8 mouse cellular contexts compared by ENCODE assay signal in the genomic region with DNA sequence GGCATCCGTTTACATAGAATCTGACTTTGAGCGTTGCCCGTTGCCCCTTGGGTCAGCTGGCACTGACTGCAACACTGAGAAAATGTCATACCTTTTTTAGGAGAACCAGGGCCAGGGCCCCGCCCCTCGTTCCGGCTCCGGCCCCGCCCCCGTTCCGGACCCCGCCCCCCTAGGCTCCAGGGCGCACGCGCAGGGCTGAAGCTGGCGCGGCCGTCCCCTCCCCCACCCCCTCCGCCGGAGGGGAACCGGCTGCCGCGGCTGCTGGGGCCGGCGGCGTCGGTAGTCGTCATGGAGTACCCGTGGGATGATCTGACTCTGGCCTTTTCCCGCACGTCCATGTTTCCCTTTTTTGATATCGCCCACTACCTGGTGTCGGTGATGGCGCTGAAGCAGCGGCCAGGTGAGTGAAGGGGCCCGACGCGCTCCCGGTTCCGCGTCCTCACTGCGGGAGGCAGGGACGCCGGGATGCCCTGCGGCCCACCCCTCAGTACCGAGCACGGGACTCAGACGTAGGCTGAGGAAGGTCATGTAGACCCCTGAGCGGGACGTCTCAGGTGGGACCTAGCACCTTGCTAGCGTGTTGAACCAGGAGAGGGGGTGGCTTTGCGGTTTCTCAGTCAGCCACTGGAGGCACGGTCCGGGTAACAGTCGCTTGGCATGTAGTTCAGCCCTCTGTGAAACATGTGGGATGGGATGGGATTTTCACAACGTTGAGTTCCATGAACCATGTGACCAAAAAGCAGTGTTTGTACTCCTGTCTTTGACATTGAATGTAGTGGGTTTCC. TPM values are rescaled to one million over a fixed set of nuclear protein-coding genes. Genes with fewer than 3 reads are reported as not detected.
DNase-seq lines count a peak whose midpoint lies in the region; ATAC-seq and TF ChIP-seq lines count a peak whose summit lies in the region.

A gene (plus strand): TSS at position 225 of the 785 bp plus-strand sequence.

- peak within 1 kb of the TSS; percentile 60 for H3K27ac ChIP-seq in embryonic facial prominence, embryonic 13.5 days
- peak within 1 kb of the TSS; percentile 82 for H3K27ac ChIP-seq in liver, adult 2 months (replicated peaks; ENCODE audit: insufficient read depth, low read depth, low read length)

- peaks cover 6% of the 10 kb centered on the region; the same call in 1 of the 2 replicates for H3K4me1 ChIP-seq in embryonic facial prominence, embryonic 13.5 days
- peaks cover 17% of the 10 kb centered on the region for H3K4me1 ChIP-seq in liver, adult 2 months (ENCODE audit: control insufficient read depth, insufficient read depth, low read length)

- H3K79me2 ChIP-seq in liver, adult 2 months (ENCODE audit: control insufficient read depth, insufficient read depth, low read length) = peaks cover 13% of the 10 kb centered on the region; the same call in 1 of the 2 replicates

- no peaks in the 10 kb centered on the region for H3K9me3 ChIP-seq in embryonic facial prominence, embryonic 13.5 days

- peak; percentile 86 for ATAC-seq in embryonic facial prominence, embryonic 13.5 days (ENCODE audit: insufficient number of reproducible peaks, insufficient read depth, low FRiP score, low TSS enrichment, low read depth)
- ATAC-seq in monocyte, adult 5-6 weeks (replicated peaks; ENCODE audit: insufficient number of reproducible peaks, low FRiP score, low TSS enrichment, poor library complexity, severe bottlenecking) = peak; percentile 67

- DNase-seq in 416B (ENCODE audit: low read depth) = peak; percentile 66
- DNase-seq in adrenal gland, postnatal 4 days (ENCODE audit: low spot score in 2 of 2) = peak; percentile 58 to 68
- DNase-seq in heart, adult 8-10 months (ENCODE audit: low spot score) = peak; percentile 31
- DNase-seq in kidney, adult 9 months = peak; percentile 73
- peak; percentile 88 for DNase-seq in liver, adult 2 months (ENCODE audit: extremely low read depth, low read depth, low spot score)
- DNase-seq in spleen, postnatal 36 days (ENCODE audit: low spot score in 2 of 2) = peak; percentile 57 to 61

- peak within 1 kb of the TSS; percentile 85 for H3K9ac ChIP-seq in embryonic facial prominence, embryonic 13.5 days
- H3K9ac ChIP-seq in liver, adult 2 months (ENCODE audit: low read depth, low read length) = peak within 1 kb of the TSS; percentile 86

- under 1% methylated on average over 53 of the region's 55 CpGs for WGBS in embryonic facial prominence, embryonic 13.5 days
- under 1% methylated on average over 55 of the region's 55 CpGs for WGBS in liver, adult 2 months

- H3K4me3 ChIP-seq in embryonic facial prominence, embryonic 13.5 days = peak within 1 kb of the TSS; percentile 92
- H3K4me3 ChIP-seq in liver, adult 2 months (ENCODE audit: insufficient read depth, low read depth, low read length) = peak within 1 kb of the TSS; percentile 78

- peak; percentile 42 for TF ChIP-seq CTCF in liver, adult 2 months (IDR thresholded peaks at IDR 0.05; ENCODE audit: low read depth, low read length)

- H3K36me3 ChIP-seq in embryonic facial prominence, embryonic 13.5 days = no peaks in the 10 kb centered on the region
- no peaks in the 10 kb centered on the region for H3K36me3 ChIP-seq in liver, adult 2 months (ENCODE audit: control insufficient read depth, insufficient read depth, low read length)

- peak within 1 kb of the TSS; percentile 73 for H3K4me2 ChIP-seq in embryonic facial prominence, embryonic 13.5 days

- H3K27me3 ChIP-seq in embryonic facial prominence, embryonic 13.5 days = no peaks in the 10 kb centered on the region
- H3K27me3 ChIP-seq in liver, adult 2 months (ENCODE audit: control insufficient read depth, insufficient read depth, low read length) = no peaks in the 10 kb centered on the region

- peak; percentile 53; the same call in 1 of the 2 replicates for TF ChIP-seq POLR2A in liver, adult 2 months (IDR thresholded peaks at IDR 0.05; ENCODE audit: extremely low read depth, insufficient read depth, low read length)

RNA-seq across cellular contexts. Expression of the gene that starts here (rescaled TPM):
- 10 to 100 TPM; 21.5 to 24.3 TPM for total RNA-seq in adrenal gland, postnatal 4 days (2021)
- 7.9 and 8.8 TPM in 2 replicates for polyA plus RNA-seq in embryonic facial prominence, embryonic 13.5 days (2015; fragmentation: Nextera tagmentation; extraction: Ambion mirVana)
- 10 to 100 TPM; 21.7 to 30.6 (median 27.4) TPM for total RNA-seq in heart, adult 8-10 months (2022)
- 29.5 and 33.2 TPM in 2 replicates for total RNA-seq in liver, adult 2 months (2014; rRNA removed)
- 37.3 and 44.7 TPM in 2 replicates for polyA plus RNA-seq in liver, adult 2 months (2012; rRNA removed)
- 19.2 to 34.4 TPM (median 29.2 TPM) in 3 replicates for total RNA-seq in monocyte, adult 5-6 weeks (2017)

Comparison
In these comparisons a context has a peak if more than half of its experiments do, and no peak if none do; other contexts are left out.
1. Peak in every context shown above with its lines: DNase-seq, ATAC-seq, H3K4me3 ChIP-seq and H3K27ac ChIP-seq.
2. DNase-seq: peak in every context shown above with its lines; median percentile 88 in liver, adult 2 months; 73 in kidney, adult 9 months; 66 in 416B; 63 in adrenal gland, postnatal 4 days; 59 in spleen, postnatal 36 days; 31 in heart, adult 8-10 months.